Mouse (Mus musculus): ENCODE measurements around the gene Fam71e1.

DNA sequence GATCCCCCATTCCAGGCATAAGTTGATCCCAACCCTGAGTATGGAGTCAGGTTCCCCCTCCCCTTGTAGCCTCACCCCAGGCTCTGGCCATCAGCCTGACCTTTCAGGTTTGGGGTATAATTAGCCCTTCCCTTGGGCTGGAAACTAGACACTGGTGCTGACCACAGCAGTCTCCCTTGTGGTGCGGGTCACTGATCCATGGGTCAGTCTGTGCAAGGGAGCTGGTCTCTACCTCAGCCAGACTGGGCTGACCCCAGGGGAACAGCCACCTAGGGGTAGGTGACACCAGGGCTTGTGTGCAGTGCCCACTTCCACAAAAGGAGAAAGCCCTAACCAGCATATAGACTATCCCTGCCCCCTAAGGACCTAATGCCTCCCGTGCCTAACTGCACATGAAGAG, 26.7 kb downstream of the Fam71e1 start:
- TF ChIP-seq CTCF (IDR thresholded peaks at IDR 0.05; ENCODE audit: low read depth): no peak
- TF ChIP-seq EP300 (optimal IDR thresholded peaks at IDR 0.05): no peak
